Mouse (Mus musculus) frontal cortex, adult 2 months (tissue): ENCODE measurements around the gene Nat8f4. TPM values are rescaled to one million over a fixed set of nuclear protein-coding genes. Genes with fewer than 3 reads are reported as not detected.
"Not testable (repeated sequence)": the region's sequence is repeated elsewhere in the genome, so short reads cannot be mapped to it uniquely, and the experiment has no call there.

Source experiments
- DNase-seq, 2 experiments: peaks; one replicate each; pipeline ENCODE4 v3.0.0; 2022; ENCODE audit warnings: low spot score in 1 of 2; ENCODE audit errors: extremely low spot score in 1 of 2
- polyA plus RNA-seq: library from polyadenylated mRNA; depleted of rRNA; stranded (reverse); fragments of >200 nt; gene quantifications from 2 replicates; pipeline ENCODE4 v1.2.3, GENCODE M21; 2012

The Nat8f4 gene
- polyA plus RNA-seq, 1 experiment: 8.7 TPM

GRCm38 (mm10) chr6:85906911-85907351 is 2.2 kb upstream of the Nat8f4 start:
- DNase-seq: peak; percentile 62 to 64

- DNase-seq: no peak
These were observed 2.4 kb downstream of the Nat8f4 start for GRCm38 (mm10) chr6:85902303-85902702.

- not testable (repeated sequence) for DNase-seq
These were observed 5.8 kb downstream of the Nat8f4 start for GRCm38 (mm10) chr6:85898596-85899475.

- DNase-seq: peak in 1 of 2 experiments; percentile 33
These were observed 9.5 kb downstream of the Nat8f4 start for GRCm38 (mm10) chr6:85895061-85895648.

- no peak for DNase-seq
These were observed 15.7 kb downstream of the Nat8f4 start for GRCm38 (mm10) chr6:85888961-85889360.

GRCm38 (mm10) chr6:85884311-85884710 is 20.4 kb downstream of the Nat8f4 start:
- no peak for DNase-seq

- DNase-seq: not testable (repeated sequence)
These were observed 21.4 kb downstream of the Nat8f4 start for GRCm38 (mm10) chr6:85883246-85883645.

- DNase-seq: not testable (repeated sequence)
These were observed 35.7 kb downstream of the Nat8f4 start, which contains the start of gene Nat8f2 for GRCm38 (mm10) chr6:85869006-85869405. Gene Nat8f2, minus strand, starts transcription at chr6:85869158.

- DNase-seq: no peak
These were observed 36.7 kb downstream of the Nat8f4 start for GRCm38 (mm10) chr6:85867726-85868690.

- DNase-seq: not testable (repeated sequence)
These were observed 37.7 kb downstream of the Nat8f4 start for GRCm38 (mm10) chr6:85866995-85867394.

- DNase-seq: not testable (repeated sequence)
These were observed 38.5 kb downstream of the Nat8f4 start for GRCm38 (mm10) chr6:85866166-85866565.

- DNase-seq: not testable (repeated sequence)
These were observed 39.6 kb downstream of the Nat8f4 start for GRCm38 (mm10) chr6:85864900-85865639.

- no peak for DNase-seq
These were observed 40.8 kb downstream of the Nat8f4 start for GRCm38 (mm10) chr6:85863840-85864239.

GRCm38 (mm10) chr6:85863136-85863535 is 41.5 kb downstream of the Nat8f4 start:
- DNase-seq: no peak

- no peak for DNase-seq
These were observed 42.1 kb downstream of the Nat8f4 start for GRCm38 (mm10) chr6:85862565-85862964.

- DNase-seq: no peak
These were observed 43.4 kb downstream of the Nat8f4 start for GRCm38 (mm10) chr6:85861247-85861646.

- DNase-seq: peak; percentile 67 to 77
These were observed 48.4 kb downstream of the Nat8f4 start for GRCm38 (mm10) chr6:85856194-85856678.

GRCm38 (mm10) chr6:85853481-85853880 is 51.2 kb downstream of the Nat8f4 start:
- DNase-seq: no peak

- DNase-seq: no peak
These were observed 53.5 kb downstream of the Nat8f4 start for GRCm38 (mm10) chr6:85851062-85851773.
